Mouse (Mus musculus): Measurements from ENCODE around the gene Gkn2.

The Gkn2 gene

DNA sequence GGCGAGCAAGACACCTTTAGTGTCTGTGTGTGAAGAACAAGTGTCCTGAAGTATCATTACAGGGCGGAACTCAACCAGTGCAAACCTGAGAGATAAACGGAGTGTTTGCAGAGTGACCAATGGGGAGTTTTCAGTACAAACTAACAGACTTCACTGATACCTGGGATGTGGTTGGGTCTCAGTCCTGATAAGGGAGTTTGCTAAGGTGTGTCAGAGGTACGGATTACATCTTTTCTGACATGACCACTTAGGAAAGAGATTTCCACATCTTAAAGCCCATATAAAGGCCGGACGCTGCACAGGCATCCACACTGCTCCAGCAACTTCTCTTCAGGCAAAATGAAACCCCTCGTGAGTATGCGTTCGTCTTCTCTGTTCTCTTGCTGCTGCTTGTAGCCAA, at the start of gene Gkn2:
Gene Gkn2 (plus strand): TSS at position 301 of the 400 bp plus-strand sequence.
- no peak for DNase-seq (ENCODE audit: low spot score in 2 of 2)

DNA sequence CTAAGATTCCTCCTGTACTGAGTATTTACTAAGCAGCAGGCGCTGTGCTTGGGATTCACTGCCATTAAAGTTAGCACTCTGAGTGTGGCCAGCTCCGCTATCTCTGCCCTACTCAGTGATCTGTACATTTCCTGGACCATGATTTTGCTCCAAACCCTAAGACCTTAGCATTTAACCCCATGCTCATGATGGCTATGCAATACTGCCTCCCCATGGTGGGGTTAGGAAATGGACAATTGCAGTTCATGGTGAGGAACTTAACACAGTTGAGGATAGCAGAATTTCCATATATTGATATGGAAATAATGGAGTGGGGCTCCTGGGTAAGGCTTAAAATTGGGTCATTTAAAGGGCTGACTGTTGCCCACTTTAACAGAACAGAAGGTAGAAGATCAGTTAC, 49.8 kb upstream of the Gkn2 start:
- DNase-seq (ENCODE audit: low spot score in 2 of 2): no peak

DNA sequence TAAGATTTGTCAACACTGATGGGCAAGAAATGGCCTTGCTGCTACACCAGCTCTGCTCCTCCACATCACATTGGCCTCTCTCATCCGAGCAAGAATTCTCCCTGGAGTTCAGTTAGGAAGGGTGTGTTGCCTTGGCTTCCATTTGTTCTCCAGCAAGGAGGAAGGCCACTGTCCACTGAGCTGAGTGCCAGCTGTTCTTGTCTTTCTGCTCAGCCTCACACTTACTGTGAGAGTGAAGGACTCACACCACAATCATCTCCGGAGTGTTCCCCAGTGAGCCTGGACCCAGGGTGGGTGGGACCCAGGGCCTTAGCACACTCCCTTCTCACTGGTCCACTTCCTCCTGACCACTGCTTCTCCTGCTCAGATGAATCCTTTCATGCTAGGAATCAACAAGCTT, 46.2 kb upstream of the Gkn2 start:
- DNase-seq (ENCODE audit: low spot score in 2 of 2): no peak

DNA sequence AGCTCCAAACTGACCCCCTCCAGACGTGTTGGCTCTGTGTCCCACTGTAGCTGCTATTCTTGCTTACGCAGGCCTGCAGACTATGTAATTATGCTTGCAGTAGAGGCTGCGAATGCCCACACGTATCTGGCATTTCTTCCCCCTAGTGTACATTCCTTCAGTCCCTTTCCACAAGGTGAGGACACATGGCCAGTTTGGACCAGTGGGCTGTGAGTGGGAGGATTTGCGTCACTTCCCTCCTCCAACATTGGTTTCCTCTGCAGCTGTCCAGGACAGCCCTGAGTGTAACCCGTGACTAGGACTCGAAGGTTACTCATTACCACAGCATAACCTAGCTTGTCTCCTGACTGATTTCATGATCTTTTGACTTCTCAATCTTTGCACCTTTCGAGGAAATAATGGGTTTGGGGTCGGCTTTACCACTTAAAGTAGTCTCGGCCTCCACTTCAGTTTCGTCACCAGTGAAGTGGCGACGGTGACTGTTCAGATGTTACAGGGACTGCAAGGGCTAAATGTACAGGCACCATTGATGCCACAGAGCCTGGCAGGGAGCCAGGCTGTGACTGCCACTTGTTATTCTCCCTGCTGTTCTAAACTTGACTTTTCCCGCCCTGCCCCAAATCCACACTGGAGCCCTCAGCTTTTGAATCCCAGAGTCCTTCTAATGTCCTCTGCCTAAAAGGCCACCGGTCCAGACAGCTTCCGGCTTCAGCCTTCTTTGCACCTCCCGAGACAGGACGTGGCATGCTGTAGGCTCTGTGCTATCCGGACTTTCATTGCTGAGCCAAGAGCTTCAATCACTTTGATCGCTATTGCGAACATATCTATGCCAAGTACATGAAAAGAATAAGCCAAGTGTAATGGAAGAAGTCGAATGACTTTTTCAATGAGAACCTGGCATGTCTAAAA, 44.6 kb upstream of the Gkn2 start:
- peak in 1 of 2 experiments; percentile 25 for DNase-seq (ENCODE audit: low spot score in 2 of 2)

GRCm38 (mm10) chr6:87332380-87332779, 40.8 kb upstream of the Gkn2 start:
- DNase-seq (ENCODE audit: low spot score in 2 of 2): no peak

DNA sequence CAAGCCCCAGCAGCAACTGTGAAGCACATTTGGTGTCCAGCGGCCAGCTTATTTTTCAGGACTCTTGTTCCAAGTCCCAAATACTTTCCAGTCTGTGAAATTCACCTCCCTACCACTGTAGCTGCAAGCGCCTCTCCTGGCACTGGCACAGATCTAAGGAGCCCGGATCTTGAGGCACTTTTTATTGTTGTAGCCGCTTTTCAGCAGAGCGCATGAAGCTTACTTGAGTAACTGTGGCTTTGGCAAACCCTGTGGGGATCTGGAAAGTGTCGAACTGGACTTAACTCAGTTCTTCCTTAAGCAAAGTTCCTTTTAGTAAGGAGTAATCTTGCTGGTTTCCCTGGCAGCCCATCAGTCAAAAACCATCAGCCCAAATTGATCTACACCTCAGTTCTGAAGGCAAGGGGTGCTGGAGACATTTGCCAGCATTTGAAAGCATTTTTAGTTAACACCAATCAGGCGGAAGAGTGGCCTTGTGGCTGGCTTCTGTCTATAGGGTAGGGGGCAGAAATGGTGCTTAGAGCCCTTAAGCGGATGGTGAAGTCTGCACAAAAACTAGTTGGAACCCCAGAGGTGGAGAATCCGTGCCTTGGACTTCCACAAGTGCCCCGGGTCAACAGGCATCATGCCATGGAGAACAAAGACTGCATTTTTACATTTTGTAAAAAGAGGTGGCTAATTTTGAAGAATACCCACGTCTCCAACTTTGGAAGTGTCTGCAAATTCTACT, 38.6 kb upstream of the Gkn2 start:
- peak in 1 of 2 experiments; percentile 49 for DNase-seq (ENCODE audit: low spot score in 2 of 2)

DNA sequence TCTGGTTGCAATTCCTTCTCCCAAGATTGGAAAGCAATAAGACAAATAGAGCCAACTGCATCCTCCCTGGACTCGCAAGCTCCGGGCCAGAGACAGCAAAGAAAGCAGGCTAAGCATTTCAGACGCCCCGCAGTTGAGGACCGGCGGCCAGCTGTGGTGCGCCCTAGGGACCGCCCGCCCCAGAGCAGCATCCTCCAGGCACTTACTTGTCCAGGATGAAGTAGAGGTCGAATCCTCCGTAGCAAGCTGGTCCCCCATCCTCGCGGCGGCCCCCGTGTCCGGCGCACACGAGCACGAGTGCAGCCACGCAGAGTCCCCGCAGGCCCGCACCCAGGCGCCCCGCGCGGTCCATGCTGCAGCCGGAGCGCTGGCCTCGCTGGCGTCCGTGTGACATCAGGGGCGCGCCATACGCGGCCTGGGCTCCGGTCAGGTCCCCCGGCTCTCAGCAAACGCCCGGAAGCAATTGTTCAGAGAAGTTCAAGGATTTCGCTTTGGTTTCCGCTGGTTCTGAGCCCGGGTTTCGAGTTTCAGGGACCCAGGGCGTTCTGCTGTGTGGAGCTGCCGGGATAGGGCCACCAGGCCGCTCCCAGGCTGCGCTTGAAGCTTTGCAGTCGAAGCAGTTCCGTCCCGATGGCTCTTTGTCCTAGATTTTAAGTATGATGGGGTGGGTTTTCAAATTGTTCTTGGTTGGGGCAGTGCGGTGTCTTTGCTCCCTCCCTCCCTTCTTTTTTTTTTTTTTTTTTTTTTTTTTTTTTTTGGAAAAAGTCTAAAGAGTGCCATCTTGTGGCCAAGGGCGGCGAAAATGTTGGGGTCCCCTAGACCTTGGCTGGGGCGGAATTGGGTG, 37.8 kb upstream of the Gkn2 start, which contains the start of gene Antxr1:
Gene Antxr1 (minus strand): TSS at position 731 of the 844 bp plus-strand sequence.
- DNase-seq (ENCODE audit: low spot score in 2 of 2): peak in 1 of 2 experiments; percentile 34

- DNase-seq (ENCODE audit: low spot score in 2 of 2): no peak
Observed at GRCm38 (mm10) chr6:87335935-87336295, 37.2 kb upstream of the Gkn2 start.

GRCm38 (mm10) chr6:87350829-87351228, 22.3 kb upstream of the Gkn2 start, which contains the start of gene Gkn1:
TSS of gene Gkn1 (minus strand) at chr6:87350942.
- DNase-seq (ENCODE audit: low spot score in 2 of 2): no peak

GRCm38 (mm10) chr6:87354441-87354840, 18.7 kb upstream of the Gkn2 start:
- DNase-seq (ENCODE audit: low spot score in 2 of 2): no peak

DNA sequence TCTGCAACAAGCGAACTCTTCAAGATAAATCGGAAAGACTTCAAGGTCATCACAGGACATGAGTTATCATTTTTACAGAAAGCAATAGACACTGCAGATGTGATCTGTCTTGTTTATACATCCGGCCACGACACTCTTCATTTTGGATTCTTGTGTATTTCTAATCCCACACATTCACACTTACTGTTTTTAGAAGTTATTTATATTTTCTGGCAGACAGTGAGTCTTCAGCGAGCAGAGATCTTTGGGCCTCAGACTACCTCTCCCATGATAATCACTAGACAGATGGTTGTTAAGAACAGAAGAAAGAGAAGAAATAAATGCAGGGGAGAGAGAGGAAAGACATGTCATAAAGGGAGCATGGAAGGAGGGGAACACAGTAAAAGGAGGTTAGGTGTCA, 3.9 kb upstream of the Gkn2 start:
- DNase-seq (ENCODE audit: low spot score in 2 of 2): no peak

GRCm38 (mm10) chr6:87383926-87384691, 11.0 kb downstream of the Gkn2 start:
- no peak for DNase-seq (ENCODE audit: low spot score in 2 of 2)

DNA sequence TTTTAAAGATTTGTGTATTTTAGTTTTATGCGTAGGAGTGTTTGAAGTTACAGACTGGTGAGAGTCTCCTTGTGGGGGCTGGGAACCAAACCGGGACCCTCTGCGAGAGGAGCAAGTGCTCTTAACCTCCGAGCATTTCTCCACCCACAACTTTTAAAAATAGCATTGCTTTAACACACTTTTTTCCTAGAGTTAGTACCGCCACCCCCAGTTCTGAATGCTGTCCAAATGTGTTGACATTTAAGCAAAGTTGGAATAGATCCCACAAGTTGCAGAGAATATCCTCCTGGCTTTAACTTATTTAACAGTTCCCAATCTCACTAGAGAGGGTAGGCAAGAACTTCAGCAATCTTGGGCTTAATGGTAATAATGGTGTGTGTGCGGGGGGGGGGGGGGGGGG, 11.6 kb downstream of the Gkn2 start:
- peak in 1 of 2 experiments; percentile 15 for DNase-seq (ENCODE audit: low spot score in 2 of 2)

DNA sequence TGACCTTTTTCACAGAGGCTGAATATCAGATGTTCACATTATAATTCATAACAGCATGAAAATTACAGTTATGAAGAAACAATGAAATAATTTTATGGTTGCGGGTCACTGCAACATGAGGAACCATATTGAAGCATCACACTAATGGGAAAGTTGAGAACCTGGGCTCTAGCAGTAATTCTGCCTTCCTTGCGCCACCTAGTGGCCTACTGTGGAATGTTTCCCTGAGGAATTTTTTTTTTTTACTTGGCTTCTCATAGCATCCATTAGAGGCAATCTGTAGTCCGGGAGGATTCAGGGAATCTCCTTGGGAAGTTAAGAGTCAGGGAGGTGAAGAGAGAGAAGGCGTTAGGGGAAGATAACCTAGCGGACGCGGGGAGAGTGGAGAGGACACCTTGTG, 13.0 kb downstream of the Gkn2 start:
- DNase-seq (ENCODE audit: low spot score in 2 of 2): peak; percentile 46 to 54

GRCm38 (mm10) chr6:87386681-87387080, 13.5 kb downstream of the Gkn2 start:
- no peak for DNase-seq (ENCODE audit: low spot score in 2 of 2)

- DNase-seq (ENCODE audit: low spot score in 2 of 2): no peak
Observed at GRCm38 (mm10) chr6:87388877-87389276, 15.7 kb downstream of the Gkn2 start, which contains the start of gene Gkn3. TSS of gene Gkn3 (minus strand) at chr6:87388935.

DNA sequence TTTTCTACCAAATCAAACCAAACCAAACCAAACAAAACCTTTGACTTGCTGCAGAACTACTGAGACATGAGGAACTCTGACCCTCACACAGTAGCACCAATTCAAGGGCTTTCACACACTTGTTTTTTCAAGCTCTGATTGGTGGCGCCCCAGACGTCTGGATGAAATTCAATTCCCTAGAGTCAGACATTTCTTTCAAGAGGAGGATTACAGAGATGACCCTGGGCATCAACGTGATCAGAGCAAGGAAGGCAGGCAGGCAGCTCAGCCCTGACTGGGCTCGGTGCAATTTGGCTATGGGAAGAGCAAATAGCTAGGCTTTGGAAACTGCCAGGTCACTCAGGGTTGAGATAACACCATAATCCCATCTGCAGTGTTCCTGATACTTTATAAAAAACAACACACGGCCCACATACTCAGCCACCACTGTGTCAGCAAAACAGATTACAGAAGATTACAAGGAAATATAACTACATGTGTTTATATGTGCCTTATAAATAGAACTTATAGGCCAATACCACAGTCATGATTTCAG, 16.4 kb downstream of the Gkn2 start:
- DNase-seq (ENCODE audit: low spot score in 2 of 2): no peak

- no peak for DNase-seq (ENCODE audit: low spot score in 2 of 2)
Observed at GRCm38 (mm10) chr6:87393466-87394205, 20.5 kb downstream of the Gkn2 start.

DNA sequence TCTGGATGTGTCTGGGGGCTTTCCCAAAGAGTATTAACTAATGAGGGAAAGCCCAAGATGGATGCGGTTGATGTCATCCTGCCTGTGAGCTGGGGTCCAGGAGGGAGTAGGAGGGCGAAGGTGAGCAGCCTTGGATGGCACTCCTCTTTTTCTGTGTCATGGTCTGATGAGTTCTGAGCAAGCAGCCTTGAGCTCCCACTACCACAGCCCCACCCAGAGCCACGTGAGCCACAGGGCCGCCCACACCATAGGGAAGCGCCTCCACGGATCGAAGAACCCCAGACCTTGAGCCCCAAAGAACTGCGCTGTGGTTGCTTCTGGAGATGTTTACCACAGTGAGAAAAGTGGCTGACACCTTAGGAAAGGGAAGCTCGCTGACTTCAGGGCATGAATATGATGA, 21.6 kb downstream of the Gkn2 start:
- no peak for DNase-seq (ENCODE audit: low spot score in 2 of 2)

DNA sequence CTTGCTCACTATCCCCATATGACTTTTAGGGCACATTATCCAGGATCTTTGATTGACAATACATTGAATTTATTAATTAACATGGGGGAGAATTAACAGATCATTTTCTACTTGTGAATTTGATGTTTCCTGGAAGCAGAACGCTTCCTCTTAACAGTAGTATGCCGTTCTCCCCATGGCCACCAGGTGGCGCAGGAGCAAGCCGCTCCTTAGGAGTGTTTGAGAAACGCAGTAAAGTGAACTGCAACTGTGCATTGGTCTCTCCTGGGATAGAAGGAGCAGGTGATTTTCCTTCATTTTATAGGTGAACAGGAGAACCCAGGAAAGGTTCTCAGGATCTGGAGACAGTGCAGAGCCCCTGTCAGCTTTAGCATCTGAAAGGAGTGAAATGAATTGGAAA, 26.0 kb downstream of the Gkn2 start:
- peak; percentile 14 to 44 for DNase-seq (ENCODE audit: low spot score in 2 of 2)

All from right cerebral cortex, postnatal 36 days (tissue).